Mouse (Mus musculus) erythroblast, embryonic 14.5 days (primary cell): ENCODE measurements around the gene Foxp1. TPM values are rescaled to one million over a fixed set of nuclear protein-coding genes. Genes with fewer than 3 reads are reported as not detected.

ENCODE experiments used
- H3K27me3 ChIP-seq: 2 replicates; pipeline ENCODE4 v1.6.1; 2012; ENCODE audit warnings: inconsistent platforms; ENCODE audit not compliant: control insufficient read depth
- H3K36me3 ChIP-seq: 2 replicates; pipeline ENCODE4 v1.6.1; 2012; ENCODE audit warnings: mild to moderate bottlenecking, inconsistent platforms; ENCODE audit not compliant: control insufficient read depth
- H3K4me1 ChIP-seq: 2 replicates; pipeline ENCODE4 v1.6.1; 2012; ENCODE audit warnings: inconsistent platforms; ENCODE audit not compliant: control insufficient read depth
- H3K4me3 ChIP-seq: replicated peaks from 2 replicates; pipeline ENCODE3; 2012; ENCODE audit warnings: moderate library complexity, mild to moderate bottlenecking, inconsistent platforms
- H3K9me3 ChIP-seq: 2 replicates; pipeline ENCODE4 v1.6.1; 2012; ENCODE audit warnings: low read length, inconsistent platforms, mixed read lengths; ENCODE audit not compliant: control insufficient read depth
- GATA1 ChIP-seq: IDR thresholded peaks from 2 replicates; pipeline ENCODE4 v1.6.1; 2012; ENCODE audit warnings: low read length, inconsistent platforms, mixed read lengths
- TAL1 ChIP-seq: IDR thresholded peaks from 3 replicates; pipeline ENCODE4 v1.6.1; 2012; ENCODE audit warnings: low read length, inconsistent platforms, mixed read lengths
- polyA plus RNA-seq: library from polyadenylated mRNA; stranded (reverse); fragments of >175 nt; gene quantifications from 2 replicates; pipeline ENCODE4 v1.2.3, GENCODE M21; 2012

Foxp1 gene
- polyA plus RNA-seq, 1 experiment = 1.7 TPM

DNA sequence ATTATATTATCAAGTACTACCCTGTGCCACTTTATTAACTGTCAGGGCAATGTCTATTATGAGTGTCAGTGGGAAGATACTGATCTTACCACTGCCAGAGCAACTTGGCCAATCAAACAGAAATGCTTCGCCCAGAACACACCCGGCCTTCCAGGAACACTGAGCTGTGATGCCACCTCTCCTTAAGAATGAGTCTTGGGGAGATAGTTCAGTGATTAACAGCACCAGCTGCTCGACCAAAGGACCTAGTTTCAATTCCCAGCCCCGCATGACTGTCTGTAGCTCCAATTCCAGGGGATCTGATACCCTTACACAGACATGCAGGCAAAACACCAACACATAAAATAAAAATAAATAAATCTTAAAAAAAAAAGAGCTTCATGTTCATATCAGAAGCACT lies 63.7 kb downstream of the Foxp1 start:
- Histone ChIP-seq H3K27me3 (no peaks in the 10 kb centered on the region), H3K36me3 (no peaks in the 10 kb centered on the region; the same call in 1 of the 2 replicates), H3K4me1 (no peaks in the 10 kb centered on the region), H3K4me3 (no peak overlapping the region), H3K9me3 (no peaks in the 10 kb centered on the region)
- TF ChIP-seq GATA1 (no peak), TAL1 (no peak)

DNA sequence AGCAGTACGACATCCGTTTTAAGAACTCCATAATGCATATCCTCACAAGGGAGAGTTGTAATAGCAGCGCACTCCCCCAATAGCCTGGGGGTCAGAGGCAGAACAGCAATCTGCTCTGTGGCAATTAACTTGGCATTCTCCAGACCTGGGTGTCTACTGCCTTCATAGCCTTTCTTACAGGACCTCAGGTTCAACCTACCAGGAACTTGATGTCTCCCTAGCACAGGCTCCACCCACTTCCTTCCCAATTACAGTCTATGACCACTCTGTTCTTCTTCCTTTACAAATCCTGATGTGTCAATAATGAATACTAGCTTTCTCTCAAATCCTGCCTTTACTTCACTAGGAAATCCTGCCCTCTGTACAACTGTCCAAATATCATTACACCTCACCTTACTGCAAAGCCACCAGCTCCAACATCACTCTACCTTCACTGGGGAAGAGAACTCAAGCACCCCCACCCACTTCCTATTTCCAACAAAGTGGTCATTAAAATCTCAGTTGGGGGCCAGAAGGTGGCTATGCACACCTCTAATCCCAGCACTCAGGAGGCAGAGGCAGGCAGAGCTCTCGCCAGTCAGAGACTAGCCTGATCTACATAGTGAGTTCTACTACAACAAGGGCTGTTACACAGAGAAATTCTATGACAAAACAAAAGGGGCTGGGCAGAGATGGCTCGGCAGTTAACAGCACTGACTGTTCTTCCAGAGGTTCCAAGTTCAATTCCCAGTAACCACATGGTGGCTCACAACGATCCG lies 68.6 kb downstream of the Foxp1 start:
- H3K36me3 ChIP-seq = no peaks in the 10 kb centered on the region; the same call in 1 of the 2 replicates
- H3K9me3 ChIP-seq = no peaks in the 10 kb centered on the region
- no peaks in the 10 kb centered on the region for H3K27me3 ChIP-seq
- no peak overlapping the region for H3K4me3 ChIP-seq
- TF ChIP-seq GATA1 (no peak), TAL1 (no peak)
- H3K4me1 ChIP-seq = no peaks in the 10 kb centered on the region

GRCm38 (mm10) chr6:99452638-99453185 lies 69.8 kb downstream of the Foxp1 start:
- Histone ChIP-seq H3K4me1 (no peaks in the 10 kb centered on the region), H3K27me3 (no peaks in the 10 kb centered on the region), H3K36me3 (no peaks in the 10 kb centered on the region; the same call in 1 of the 2 replicates), H3K4me3 (no peak overlapping the region), H3K9me3 (no peaks in the 10 kb centered on the region)
- TF ChIP-seq TAL1 (no peak), GATA1 (no peak)

GRCm38 (mm10) chr6:99451479-99451878 lies 71.0 kb downstream of the Foxp1 start:
- Histone ChIP-seq H3K27me3 (no peaks in the 10 kb centered on the region), H3K36me3 (no peaks in the 10 kb centered on the region; the same call in 1 of the 2 replicates), H3K9me3 (no peaks in the 10 kb centered on the region), H3K4me1 (no peaks in the 10 kb centered on the region), H3K4me3 (no peak overlapping the region)
- no peak for TF ChIP-seq TAL1
- no peak for TF ChIP-seq GATA1

GRCm38 (mm10) chr6:99447447-99447846 lies 75.1 kb downstream of the Foxp1 start:
- no peaks in the 10 kb centered on the region for H3K9me3 ChIP-seq
- H3K4me3 ChIP-seq = no peak overlapping the region
- no peaks in the 10 kb centered on the region for H3K4me1 ChIP-seq
- H3K27me3 ChIP-seq = no peaks in the 10 kb centered on the region
- no peaks in the 10 kb centered on the region; the same call in 1 of the 2 replicates for H3K36me3 ChIP-seq
- no peak for TF ChIP-seq TAL1
- TF ChIP-seq GATA1 = no peak

DNA sequence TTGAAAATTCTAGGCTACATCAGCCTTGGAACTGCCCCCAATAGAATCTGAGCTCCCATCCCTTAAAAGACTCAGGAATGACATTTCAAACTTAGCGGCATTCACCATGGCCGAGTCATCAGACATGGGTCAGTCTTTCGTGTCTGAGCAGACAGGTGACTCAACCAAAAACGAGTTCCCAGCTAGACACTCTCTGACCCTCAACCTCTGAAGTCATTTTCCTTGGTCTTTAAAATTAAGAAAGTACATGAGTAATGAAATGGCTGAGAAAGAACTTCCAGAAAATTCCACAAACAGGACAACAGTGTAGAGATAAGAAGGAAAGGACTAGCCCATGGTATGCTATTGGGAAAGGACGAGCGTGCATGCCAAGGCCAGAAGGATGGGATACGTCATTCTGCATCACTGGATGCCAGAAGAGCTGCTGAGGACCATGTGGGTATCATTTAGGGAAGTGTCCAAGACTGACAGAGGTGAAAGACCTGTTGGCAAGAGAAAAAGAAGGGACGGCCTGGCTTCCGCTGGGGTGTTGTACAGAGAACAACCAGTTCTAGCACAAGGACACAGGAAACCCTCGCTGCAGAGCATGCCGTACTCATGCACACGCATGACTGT lies 75.6 kb downstream of the Foxp1 start:
- Histone ChIP-seq H3K4me1 (no peaks in the 10 kb centered on the region), H3K9me3 (no peaks in the 10 kb centered on the region), H3K4me3 (no peak overlapping the region), H3K36me3 (no peaks in the 10 kb centered on the region; the same call in 1 of the 2 replicates), H3K27me3 (no peaks in the 10 kb centered on the region)
- TF ChIP-seq GATA1 (no peak), TAL1 (no peak)

DNA sequence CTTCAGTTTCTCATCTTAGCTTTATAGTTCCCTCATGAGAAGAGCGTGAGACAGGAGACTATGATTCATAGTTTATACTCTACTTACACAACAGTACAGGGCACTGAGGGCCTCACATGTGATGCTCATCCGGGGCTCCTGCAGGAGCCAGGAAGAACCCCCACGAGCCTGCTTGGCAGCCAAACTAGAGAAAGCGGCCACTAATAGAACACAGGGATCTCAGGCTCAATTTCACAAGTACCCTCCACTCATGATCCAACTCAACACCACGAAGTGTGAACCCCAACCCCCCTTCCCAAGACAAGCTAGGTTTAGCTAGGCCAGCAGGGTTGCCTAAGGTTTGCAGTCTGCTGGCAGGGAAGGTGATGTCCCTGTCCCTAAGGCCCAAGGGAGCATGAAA lies 79.1 kb downstream of the Foxp1 start:
- H3K4me3 ChIP-seq = no peak overlapping the region
- TF ChIP-seq TAL1 (no peak), GATA1 (no peak)
- no peaks in the 10 kb centered on the region for H3K4me1 ChIP-seq
- H3K27me3 ChIP-seq = no peaks in the 10 kb centered on the region
- no peaks in the 10 kb centered on the region; the same call in 1 of the 2 replicates for H3K36me3 ChIP-seq
- no peaks in the 10 kb centered on the region for H3K9me3 ChIP-seq

DNA sequence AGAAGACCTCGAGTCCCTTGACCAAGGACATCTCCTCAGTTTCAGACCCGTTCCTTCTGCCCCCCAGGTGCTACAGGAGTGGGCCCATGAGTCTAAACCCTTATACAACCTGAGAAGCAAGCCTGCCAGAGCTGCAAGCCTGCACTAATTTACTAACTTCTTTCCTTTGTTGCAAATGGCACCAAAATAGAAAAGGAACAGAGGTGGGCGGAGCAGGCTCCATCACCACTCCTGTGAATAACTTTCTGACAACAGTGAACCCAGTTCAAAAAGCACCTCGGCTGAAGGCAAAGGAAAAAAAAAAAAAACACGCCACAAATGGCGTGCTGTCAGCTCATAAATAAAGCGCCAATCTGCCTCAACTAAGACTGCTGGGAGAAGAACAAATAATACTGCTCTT lies 81.4 kb downstream of the Foxp1 start:
- H3K36me3 ChIP-seq = no peaks in the 10 kb centered on the region
- TF ChIP-seq TAL1 = no peak
- no peak for TF ChIP-seq GATA1
- H3K9me3 ChIP-seq = no peaks in the 10 kb centered on the region
- no peak overlapping the region for H3K4me3 ChIP-seq
- H3K4me1 ChIP-seq = no peaks in the 10 kb centered on the region
- no peaks in the 10 kb centered on the region for H3K27me3 ChIP-seq

DNA sequence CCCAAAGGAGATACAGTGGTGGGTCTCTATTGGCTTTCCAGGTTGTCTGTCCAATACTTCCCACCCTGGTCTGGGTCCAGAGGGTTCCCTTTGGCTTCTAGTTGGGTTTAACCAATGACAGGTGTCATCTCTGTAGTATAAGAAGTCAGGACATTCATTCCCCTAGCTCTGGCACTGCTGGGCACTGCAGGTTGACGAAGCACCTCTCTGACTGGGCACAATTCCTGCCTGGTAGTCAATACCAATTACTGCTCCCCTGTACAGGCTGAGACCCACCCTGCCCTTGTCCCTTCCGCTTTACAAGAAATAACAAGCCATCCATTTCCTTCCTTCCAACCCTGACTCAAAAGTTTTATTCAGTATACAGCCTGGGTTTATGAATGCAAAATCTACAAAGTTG lies 81.9 kb downstream of the Foxp1 start:
- Histone ChIP-seq H3K4me3 (no peak overlapping the region), H3K36me3 (no peaks in the 10 kb centered on the region), H3K9me3 (no peaks in the 10 kb centered on the region), H3K4me1 (no peaks in the 10 kb centered on the region), H3K27me3 (no peaks in the 10 kb centered on the region)
- no peak for TF ChIP-seq GATA1
- no peak for TF ChIP-seq TAL1

DNA sequence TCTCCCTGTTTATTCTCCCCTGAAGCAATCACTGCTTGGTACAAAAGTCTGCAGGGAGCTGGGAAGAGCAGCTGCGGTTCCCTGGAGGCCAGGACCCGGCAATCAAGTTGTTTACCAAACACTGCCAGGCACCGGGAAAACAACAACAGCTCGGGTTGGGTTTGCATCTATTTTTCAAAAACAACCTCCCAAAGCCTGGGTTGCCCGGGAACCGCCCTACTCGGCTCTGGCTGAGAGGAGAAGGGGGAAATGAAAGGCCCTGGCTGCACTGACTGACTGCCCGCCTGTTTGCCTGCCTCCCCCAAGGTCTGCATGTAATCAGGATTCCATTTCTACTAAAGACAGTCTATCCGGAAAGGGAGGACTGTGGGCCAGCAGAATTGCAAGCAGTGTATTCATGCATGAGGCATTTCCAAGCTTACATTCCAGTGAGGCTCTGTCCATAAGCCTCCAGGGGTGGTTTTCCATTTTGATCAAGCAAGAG lies 82.6 kb downstream of the Foxp1 start:
- Histone ChIP-seq H3K4me1 (no peaks in the 10 kb centered on the region), H3K4me3 (no peak overlapping the region), H3K27me3 (no peaks in the 10 kb centered on the region), H3K9me3 (no peaks in the 10 kb centered on the region), H3K36me3 (no peaks in the 10 kb centered on the region; the same call in 1 of the 2 replicates)
- TF ChIP-seq TAL1 = no peak
- TF ChIP-seq GATA1 = no peak
